Mouse (Mus musculus): ENCODE results near the gene Mvb12b. TPM values are rescaled to one million over a fixed set of nuclear protein-coding genes. Genes with fewer than 3 reads are reported as not detected.

The Mvb12b gene
- polyA plus RNA-seq, 1 experiment from 2014 or later: 12.7 TPM

GRCm38 (mm10) chr2:33884623-33885263 lies 3.0 kb downstream of the Mvb12b start:
- no peaks in the 10 kb centered on the region for H3K27me3 ChIP-seq
- no peak overlapping the region for H3K4me3 ChIP-seq
- H3K9me3 ChIP-seq (replicated peaks): no peaks in the 10 kb centered on the region
- H3K4me1 ChIP-seq (replicated peaks): peaks cover 26% of the 10 kb centered on the region
- H3K36me3 ChIP-seq: no peaks in the 10 kb centered on the region
- 0 out of 2 replicates have a peak overlapping the region, but pooled peaks have one; percentile 10 for H3K27ac ChIP-seq
- no peak for ATAC-seq (replicated peaks; ENCODE audit: insufficient number of reproducible peaks, insufficient read depth, low FRiP score, low read depth)
- H3K9ac ChIP-seq: no peak overlapping the region
- WGBS: 83% methylated on average over 7 of the region's 7 CpGs
- no peak overlapping the region for H3K4me2 ChIP-seq

GRCm38 (mm10) chr2:33879223-33879622 lies 8.5 kb downstream of the Mvb12b start:
- no peak overlapping the region for H3K4me3 ChIP-seq
- no peaks in the 10 kb centered on the region for H3K9me3 ChIP-seq (replicated peaks)
- no peak overlapping the region for H3K27ac ChIP-seq
- 85% methylated on average over 2 of the region's 2 CpGs for WGBS
- H3K36me3 ChIP-seq: no peaks in the 10 kb centered on the region
- no peak overlapping the region for H3K9ac ChIP-seq
- no peak for ATAC-seq (replicated peaks; ENCODE audit: insufficient number of reproducible peaks, insufficient read depth, low FRiP score, low read depth)
- H3K4me1 ChIP-seq (replicated peaks): peaks cover 32% of the 10 kb centered on the region
- H3K27me3 ChIP-seq: no peaks in the 10 kb centered on the region
- H3K4me2 ChIP-seq: no peak overlapping the region

GRCm38 (mm10) chr2:33878437-33878836 lies 9.3 kb downstream of the Mvb12b start:
- peak overlapping the region; percentile 50 for H3K27ac ChIP-seq

DNA sequence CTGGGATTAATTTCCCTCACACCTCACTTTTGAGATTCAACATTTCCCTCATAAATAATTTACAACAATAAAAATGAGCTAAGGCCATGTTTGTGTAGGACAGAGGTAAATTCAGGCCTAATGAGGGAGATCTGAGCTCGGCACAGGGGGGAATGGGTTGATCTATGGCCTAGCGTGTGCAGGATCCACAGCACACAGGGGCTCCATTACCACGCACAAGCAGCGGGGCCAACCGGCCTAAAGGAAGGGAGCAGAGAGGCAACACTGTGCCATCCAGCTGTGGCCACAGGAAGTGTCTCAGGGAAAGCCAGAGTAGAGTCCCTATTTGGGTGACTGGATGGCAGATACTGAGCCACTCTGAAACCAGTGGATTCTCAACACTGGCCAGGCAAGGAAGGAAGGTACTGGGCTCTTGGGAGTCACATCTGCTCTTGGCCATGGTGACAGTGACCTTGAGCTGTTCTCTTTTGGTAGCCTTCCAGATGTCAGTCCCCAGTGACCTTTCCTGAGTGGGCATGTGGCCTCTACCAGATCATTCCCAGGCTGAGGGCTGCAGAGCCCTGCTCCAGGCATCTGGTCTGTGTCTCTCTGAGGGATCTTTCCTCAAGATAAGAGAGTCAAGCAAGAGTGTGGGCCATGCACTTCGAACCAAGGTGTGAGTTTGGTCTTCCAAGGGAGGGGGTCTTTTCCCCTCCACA lies 9.9 kb downstream of the Mvb12b start:
- 76% methylated on average over 6 of the region's 6 CpGs for WGBS
- Histone ChIP-seq H3K4me2 (no peak overlapping the region), H3K27me3 (no peaks in the 10 kb centered on the region), H3K27ac (peak overlapping the region; percentile 50; the same call in 1 of the 2 replicates), H3K36me3 (peaks cover 9% of the 10 kb centered on the region; the same call in 1 of the 2 replicates), H3K4me1 (replicated peaks) (peaks cover 32% of the 10 kb centered on the region), H3K9me3 (replicated peaks) (no peaks in the 10 kb centered on the region), H3K4me3 (no peak overlapping the region), H3K9ac (no peak overlapping the region)
- ATAC-seq (replicated peaks; ENCODE audit: insufficient number of reproducible peaks, insufficient read depth, low FRiP score, low read depth): no peak

More at GRCm38 (mm10) chr2:33878437-33878836, 9.3 kb downstream of the Mvb12b start:
- Histone ChIP-seq H3K9me3 (replicated peaks) (no peaks in the 10 kb centered on the region), H3K4me3 (no peak overlapping the region), H3K4me2 (no peak overlapping the region), H3K9ac (no peak overlapping the region), H3K4me1 (replicated peaks) (peaks cover 32% of the 10 kb centered on the region), H3K27me3 (no peaks in the 10 kb centered on the region), H3K36me3 (peaks cover 3% of the 10 kb centered on the region; the same call in 1 of the 2 replicates)
- WGBS: 41% methylated on average over 11 of the region's 11 CpGs
- ATAC-seq (replicated peaks; ENCODE audit: insufficient number of reproducible peaks, insufficient read depth, low FRiP score, low read depth): no peak

- ATAC-seq (replicated peaks; ENCODE audit: insufficient number of reproducible peaks, insufficient read depth, low FRiP score, low read depth): no peak
- 39% methylated on average over 25 of the region's 25 CpGs for WGBS
- Histone ChIP-seq H3K27me3 (no peaks in the 10 kb centered on the region), H3K4me2 (peak overlapping the region; percentile 24; the same call in 1 of the 2 replicates), H3K36me3 (peaks cover 15% of the 10 kb centered on the region), H3K4me3 (no peak overlapping the region), H3K4me1 (replicated peaks) (peaks cover 32% of the 10 kb centered on the region), H3K27ac (peak overlapping the region; percentile 57), H3K9me3 (replicated peaks) (no peaks in the 10 kb centered on the region), H3K9ac (no peak overlapping the region)
Observed at GRCm38 (mm10) chr2:33876529-33877290, 11.0 kb downstream of the Mvb12b start.

GRCm38 (mm10) chr2:33875594-33875993 lies 12.2 kb downstream of the Mvb12b start:
- ATAC-seq (replicated peaks; ENCODE audit: insufficient number of reproducible peaks, insufficient read depth, low FRiP score, low read depth): no peak
- Histone ChIP-seq H3K4me1 (replicated peaks) (peaks cover 43% of the 10 kb centered on the region), H3K9me3 (replicated peaks) (no peaks in the 10 kb centered on the region), H3K4me3 (no peak overlapping the region), H3K9ac (no peak overlapping the region), H3K27me3 (no peaks in the 10 kb centered on the region), H3K36me3 (peaks cover 15% of the 10 kb centered on the region), H3K27ac (no peak overlapping the region), H3K4me2 (no peak overlapping the region)
- WGBS: 77% methylated on average over 12 of the region's 12 CpGs

DNA sequence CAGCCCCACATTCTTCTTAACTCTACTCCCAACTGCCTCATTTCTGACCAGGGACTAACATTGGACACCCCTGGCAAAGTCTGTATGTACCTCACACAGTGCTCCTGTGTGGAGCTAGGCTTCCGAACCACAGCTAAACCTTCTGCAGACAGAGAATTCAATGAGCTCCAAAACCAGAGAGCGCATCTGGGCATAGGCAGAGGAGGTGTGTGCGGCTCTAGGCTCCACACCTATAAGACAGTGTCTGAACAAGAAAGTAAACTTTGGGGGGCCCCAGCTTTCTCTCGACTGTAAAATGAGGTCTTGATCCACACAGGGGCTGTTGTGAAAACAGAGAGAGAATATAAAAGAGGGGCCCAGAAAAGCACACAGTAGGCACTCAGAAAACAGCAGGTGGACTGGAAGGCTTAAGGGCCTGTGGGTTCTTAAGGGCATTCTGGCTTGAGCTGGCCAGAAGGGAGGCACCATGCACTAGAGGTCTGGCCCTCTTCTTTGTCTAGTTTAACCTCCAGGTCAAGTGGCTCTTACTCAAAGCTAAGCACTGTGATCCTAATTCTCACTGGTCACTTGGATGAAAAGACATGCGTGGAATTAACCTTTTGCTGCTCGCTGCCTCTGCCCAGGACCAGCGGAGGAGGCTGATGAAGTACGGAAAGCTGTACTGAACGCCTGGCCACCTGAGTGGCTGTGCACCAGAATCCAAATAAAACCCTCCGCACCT lies 12.7 kb downstream of the Mvb12b start:
- WGBS: 81% methylated on average over 10 of the region's 10 CpGs
- no peak for ATAC-seq (replicated peaks; ENCODE audit: insufficient number of reproducible peaks, insufficient read depth, low FRiP score, low read depth)
- peaks cover 47% of the 10 kb centered on the region for H3K4me1 ChIP-seq (replicated peaks)
- peaks cover 15% of the 10 kb centered on the region for H3K36me3 ChIP-seq
- no peak overlapping the region for H3K27ac ChIP-seq
- no peaks in the 10 kb centered on the region for H3K27me3 ChIP-seq
- H3K9me3 ChIP-seq (replicated peaks): no peaks in the 10 kb centered on the region
- H3K4me3 ChIP-seq: no peak overlapping the region
- H3K4me2 ChIP-seq: no peak overlapping the region
- no peak overlapping the region for H3K9ac ChIP-seq

- Histone ChIP-seq H3K27me3 (no peaks in the 10 kb centered on the region), H3K9me3 (replicated peaks) (no peaks in the 10 kb centered on the region), H3K36me3 (peaks cover 15% of the 10 kb centered on the region), H3K4me3 (no peak overlapping the region), H3K4me1 (replicated peaks) (peaks cover 51% of the 10 kb centered on the region), H3K9ac (no peak overlapping the region), H3K4me2 (no peak overlapping the region), H3K27ac (no peak overlapping the region)
- 73% methylated on average over 5 of the region's 5 CpGs for WGBS
- ATAC-seq (replicated peaks; ENCODE audit: insufficient number of reproducible peaks, insufficient read depth, low FRiP score, low read depth): no peak
Observed at GRCm38 (mm10) chr2:33874367-33874766, 13.4 kb downstream of the Mvb12b start.

DNA sequence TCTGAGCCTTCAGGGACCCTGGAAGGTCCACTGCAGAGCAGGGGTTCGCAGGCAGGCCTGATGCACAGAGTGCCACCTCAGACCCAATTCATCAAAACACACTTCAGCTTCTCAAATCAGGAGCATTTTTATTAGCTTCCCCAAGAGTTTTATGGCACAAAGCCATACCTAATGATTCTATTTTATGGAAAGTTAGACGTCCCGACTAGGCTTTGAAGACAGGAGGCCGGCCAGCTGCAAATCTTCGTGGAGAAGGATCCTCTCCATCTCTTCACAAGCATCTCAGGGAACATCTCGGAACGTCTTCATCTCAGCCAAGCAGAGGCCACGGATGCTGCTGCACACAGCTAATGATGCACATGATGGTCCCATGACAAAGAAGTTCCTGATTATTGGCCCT lies 14.2 kb downstream of the Mvb12b start:
- Histone ChIP-seq H3K9me3 (replicated peaks) (no peaks in the 10 kb centered on the region), H3K9ac (no peak overlapping the region), H3K27me3 (no peaks in the 10 kb centered on the region), H3K4me3 (no peak overlapping the region), H3K4me2 (no peak overlapping the region), H3K36me3 (peaks cover 15% of the 10 kb centered on the region), H3K4me1 (replicated peaks) (peaks cover 47% of the 10 kb centered on the region), H3K27ac (no peak overlapping the region)
- 79% methylated on average over 8 of the region's 8 CpGs for WGBS
- ATAC-seq (replicated peaks; ENCODE audit: insufficient number of reproducible peaks, insufficient read depth, low FRiP score, low read depth): no peak

GRCm38 (mm10) chr2:33872841-33873271 lies 14.9 kb downstream of the Mvb12b start:
- Histone ChIP-seq H3K27ac (no peak overlapping the region), H3K27me3 (no peaks in the 10 kb centered on the region), H3K9ac (no peak overlapping the region), H3K9me3 (replicated peaks) (no peaks in the 10 kb centered on the region), H3K4me2 (no peak overlapping the region), H3K4me1 (replicated peaks) (peaks cover 44% of the 10 kb centered on the region), H3K4me3 (no peak overlapping the region), H3K36me3 (peaks cover 15% of the 10 kb centered on the region)
- no peak for ATAC-seq (replicated peaks; ENCODE audit: insufficient number of reproducible peaks, insufficient read depth, low FRiP score, low read depth)
- WGBS: 75% methylated on average over 8 of the region's 8 CpGs

DNA sequence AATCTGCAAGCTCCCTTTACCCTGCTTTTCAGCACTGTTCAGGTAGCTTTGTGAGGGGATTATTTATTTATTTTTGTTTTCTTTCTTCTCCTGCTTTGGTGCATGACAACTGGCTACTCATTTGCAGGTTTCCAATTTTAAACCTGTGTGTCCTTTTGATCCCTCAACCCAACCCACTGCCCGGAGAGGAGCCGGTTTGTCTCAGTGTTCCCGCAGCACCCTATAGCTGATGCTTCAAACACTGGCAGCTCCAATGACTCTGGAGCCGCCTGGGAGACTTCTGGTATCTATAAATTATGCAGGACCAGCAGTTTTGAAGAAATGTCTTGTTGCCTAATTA lies 16.6 kb downstream of the Mvb12b start:
- H3K4me2 ChIP-seq: no peak overlapping the region
- no peaks in the 10 kb centered on the region for H3K27me3 ChIP-seq
- no peak overlapping the region for H3K4me3 ChIP-seq
- H3K4me1 ChIP-seq (replicated peaks): peaks cover 30% of the 10 kb centered on the region
- peaks cover 15% of the 10 kb centered on the region for H3K36me3 ChIP-seq
- H3K9me3 ChIP-seq (replicated peaks): no peaks in the 10 kb centered on the region
- no peak overlapping the region for H3K9ac ChIP-seq
- ATAC-seq (replicated peaks; ENCODE audit: insufficient number of reproducible peaks, insufficient read depth, low FRiP score, low read depth): no peak
- 78% methylated on average over 4 of the region's 4 CpGs for WGBS
- H3K27ac ChIP-seq: peak overlapping the region; percentile 80

Data from heart, embryonic 15.5 days (tissue).